Mouse (Mus musculus) bone marrow, adult 2 months (tissue): ENCODE measurements around the gene Eif3i. TPM values are rescaled to one million over a fixed set of nuclear protein-coding genes. Genes with fewer than 3 reads are reported as not detected.

Source experiments
- H3K27ac ChIP-seq: fragments of 200-500 bp; 2 replicates; pipeline ENCODE4 v1.5.1; 2012; ENCODE audit warnings: low read depth, mild to moderate bottlenecking, control low read depth, inconsistent platforms, low read length; ENCODE audit not compliant: control insufficient read depth, poor library complexity, insufficient read depth
- H3K4me1 ChIP-seq: fragments of 200-500 bp; 2 replicates; pipeline ENCODE4 v1.6.1; 2011; ENCODE audit warnings: low read length; ENCODE audit not compliant: control insufficient read depth, insufficient read depth
- H3K4me3 ChIP-seq: fragments of 200-500 bp; replicated peaks from 2 replicates; pipeline ENCODE3; 2011; ENCODE audit warnings: mild to moderate bottlenecking, low read depth, low read length, control low read depth; ENCODE audit not compliant: control insufficient read depth
- CTCF ChIP-seq: fragments of 200-500 bp; IDR thresholded peaks from 2 replicates; pipeline ENCODE4 v1.5.1; 2011; ENCODE audit warnings: low read length, control low read depth; ENCODE audit not compliant: control insufficient read depth, insufficient read depth
- POLR2A ChIP-seq: fragments of 200-500 bp; IDR thresholded peaks from 2 replicates; pipeline ENCODE4 v1.6.1; 2011; ENCODE audit warnings: low read depth, mild to moderate bottlenecking, control low read depth, low read length, borderline replicate concordance; ENCODE audit not compliant: control insufficient read depth
- WGBS: fragments of 180-500 bp; shearing (Covaris S2); methylation state at CpG from one replicate; pipeline ENCODE4 v1.1.7; 2018; 5-methylcytosine and 5-hydroxymethylcytosine counted together
- polyA plus RNA-seq: library from polyadenylated mRNA; stranded (reverse); fragments of >200 nt; gene quantifications from 2 replicates; pipeline ENCODE4 v1.2.4, GENCODE M21; 2011; ENCODE audit warnings: low replicate concordance; ENCODE audit not compliant: missing spikeins, insufficient read depth, insufficient read length

Gene Eif3i
- polyA plus RNA-seq, 1 experiment = 123 TPM

GRCm38 (mm10) chr4:129622120-129622802 is 21.8 kb upstream of the Eif3i start:
- TF ChIP-seq POLR2A = no peak
- TF ChIP-seq CTCF = no peak
- H3K4me3 ChIP-seq = no peak overlapping the region
- WGBS = 81% methylated on average over 11 of the region's 11 CpGs
- no peak overlapping the region for H3K27ac ChIP-seq
- peaks cover 5% of the 10 kb centered on the region; the same call in 1 of the 2 replicates for H3K4me1 ChIP-seq

DNA sequence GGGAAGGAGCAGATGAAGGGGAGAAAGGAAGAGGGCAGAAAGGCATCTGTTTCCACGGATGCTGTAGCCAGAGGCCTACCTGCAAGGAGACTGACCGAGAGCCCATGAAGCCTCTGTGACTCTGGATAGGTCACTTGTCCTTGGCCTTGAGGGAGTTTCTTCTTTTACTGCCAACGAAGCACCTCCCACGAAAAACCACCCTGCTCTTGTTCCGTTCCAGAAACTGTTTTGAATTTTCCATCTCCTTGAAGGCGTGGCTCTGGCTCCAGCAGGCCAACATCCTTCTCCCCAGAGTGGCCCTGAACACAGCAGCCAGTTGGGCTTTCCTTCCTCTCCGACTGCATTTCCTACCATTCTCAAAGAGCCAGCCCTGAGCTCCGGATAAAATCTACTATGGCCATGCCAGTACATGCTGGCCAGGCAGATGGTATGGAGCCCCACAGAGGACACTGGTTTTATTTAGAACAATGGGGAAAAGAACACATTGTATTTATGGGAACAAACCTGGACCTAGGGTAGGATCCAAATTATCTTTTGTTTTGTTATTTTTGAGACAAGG is 20.9 kb upstream of the Eif3i start:
- TF ChIP-seq POLR2A (no peak), CTCF (no peak)
- WGBS = 79% methylated on average over 8 of the region's 8 CpGs
- Histone ChIP-seq H3K4me3 (no peak overlapping the region), H3K27ac (no peak overlapping the region), H3K4me1 (peaks cover 5% of the 10 kb centered on the region; the same call in 1 of the 2 replicates)

DNA sequence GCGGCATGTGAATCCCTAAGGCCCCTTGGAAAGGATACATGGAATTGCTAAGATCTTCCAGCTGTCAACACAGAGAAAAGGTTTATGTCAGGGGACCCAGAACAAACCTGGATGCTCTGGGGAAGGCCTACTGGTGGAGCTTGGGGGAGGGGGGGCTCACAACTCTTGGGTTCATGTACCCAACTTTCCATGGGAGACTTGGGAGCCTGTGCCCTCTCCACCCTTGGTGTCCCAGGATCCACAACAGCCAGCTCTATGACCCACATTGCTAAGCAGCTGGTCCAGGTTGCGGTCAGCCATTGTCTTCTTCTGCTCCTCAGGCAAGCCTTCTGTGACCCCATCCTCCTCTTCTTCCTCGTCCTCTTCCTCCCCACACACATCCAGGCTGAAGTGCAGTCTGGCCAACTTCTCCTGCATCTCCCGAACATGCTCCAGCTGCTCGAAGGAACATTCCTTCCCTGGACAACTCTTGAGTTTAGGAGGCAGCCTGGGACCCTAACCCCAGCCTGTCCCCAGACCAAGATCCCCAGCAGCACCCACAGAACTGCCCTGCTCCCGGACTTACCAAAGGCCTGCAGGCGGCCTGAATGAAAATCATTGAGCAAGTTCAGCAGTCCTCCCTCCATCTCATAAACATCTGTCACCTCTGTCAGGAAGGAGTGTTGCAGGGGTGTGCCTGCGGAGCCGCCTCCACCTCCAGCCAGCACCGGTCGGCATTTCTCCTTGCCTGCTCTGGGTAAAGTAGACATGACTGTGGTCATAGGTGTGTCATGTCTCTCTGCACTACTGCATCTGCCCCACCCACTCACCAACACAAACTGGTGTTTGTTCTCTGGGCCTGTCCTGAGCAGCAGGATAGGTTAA is 20.2 kb upstream of the Eif3i start:
- Histone ChIP-seq H3K4me1 (peaks cover 5% of the 10 kb centered on the region; the same call in 1 of the 2 replicates), H3K27ac (no peak overlapping the region), H3K4me3 (no peak overlapping the region)
- 83% methylated on average over 11 of the region's 11 CpGs for WGBS
- TF ChIP-seq POLR2A = no peak
- TF ChIP-seq CTCF = no peak

DNA sequence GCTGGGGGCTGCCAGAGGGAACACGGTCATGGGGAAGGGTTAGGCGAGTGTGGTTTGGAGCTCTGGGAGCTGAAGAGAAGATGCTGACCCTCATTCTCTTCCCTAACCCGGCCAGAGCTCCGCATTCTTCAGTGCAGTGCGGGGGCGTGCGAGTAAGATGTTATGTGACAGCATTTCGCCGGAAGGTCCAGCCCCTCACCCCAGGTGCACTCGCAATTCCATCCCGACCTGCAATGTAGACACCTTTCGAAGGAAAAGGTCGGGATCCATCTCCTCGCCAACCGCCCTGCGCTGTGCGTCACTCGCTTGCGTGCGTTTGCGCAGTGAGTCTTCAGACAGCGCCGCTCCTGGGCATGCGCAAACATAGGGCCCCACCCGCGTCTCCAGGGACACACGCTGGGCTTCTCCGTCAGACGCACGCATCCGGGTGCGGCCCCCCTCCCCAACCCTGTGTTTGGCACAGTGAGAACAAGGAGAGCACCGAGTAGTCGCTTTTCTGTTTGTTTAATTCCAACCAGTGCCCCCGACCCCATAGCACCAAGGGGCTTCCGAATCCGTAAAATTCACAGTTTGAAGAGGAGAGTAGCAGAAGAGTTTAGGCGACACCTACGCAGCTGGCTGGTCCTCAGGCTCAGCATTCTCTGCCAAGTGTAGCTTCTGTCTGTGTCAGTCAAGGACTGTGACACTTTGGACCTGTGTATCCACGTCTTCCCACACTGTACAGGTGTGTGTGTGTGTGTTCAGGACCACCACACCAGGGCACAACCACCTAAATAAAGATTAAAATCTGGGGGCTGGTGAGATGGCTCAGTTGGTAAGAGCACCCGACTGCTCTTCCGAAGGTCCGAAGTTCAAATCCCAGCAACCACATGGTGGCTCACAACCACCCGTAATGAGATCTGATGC is 18.6 kb upstream of the Eif3i start, which contains the start of gene Iqcc:
Gene Iqcc, minus strand, starts transcription at position 314 of the 906 bp plus-strand sequence.
- H3K27ac ChIP-seq = peak within 1 kb of the TSS; percentile 73
- 3% methylated on average over 44 of the region's 44 CpGs for WGBS
- H3K4me3 ChIP-seq = peak within 1 kb of the TSS; percentile 78
- H3K4me1 ChIP-seq = peaks cover 5% of the 10 kb centered on the region; the same call in 1 of the 2 replicates
- TF ChIP-seq CTCF (peak; percentile 4; the same call in 1 of the 2 replicates), POLR2A (peak; percentile 96; the same call in 1 of the 2 replicates)

DNA sequence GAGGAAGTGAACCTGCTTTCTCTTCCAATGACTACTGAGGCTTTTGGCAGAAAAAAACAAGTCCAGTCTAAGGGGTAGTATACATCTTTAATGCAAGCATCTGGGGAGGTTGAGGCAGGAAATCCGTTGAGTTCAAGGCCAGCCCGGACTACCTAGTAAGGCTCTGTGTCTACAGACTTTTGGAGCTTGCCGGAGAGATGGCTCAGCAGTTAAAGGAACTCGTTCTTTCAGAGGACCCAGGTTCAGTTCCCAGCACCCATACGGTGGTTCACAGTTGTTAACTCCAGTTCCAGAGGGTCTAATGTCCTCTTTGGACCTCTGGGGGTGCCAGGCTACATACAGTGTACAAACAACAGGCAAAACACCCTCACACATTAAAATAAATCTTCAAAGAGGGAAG is 17.6 kb upstream of the Eif3i start:
- Histone ChIP-seq H3K4me1 (peaks cover 5% of the 10 kb centered on the region; the same call in 1 of the 2 replicates), H3K4me3 (no peak overlapping the region), H3K27ac (no peak overlapping the region)
- WGBS = 92% methylated on average over 5 of the region's 5 CpGs
- no peak for TF ChIP-seq POLR2A
- TF ChIP-seq CTCF = no peak

GRCm38 (mm10) chr4:129617121-129617641 is 16.7 kb upstream of the Eif3i start:
- 90% methylated on average over 7 of the region's 7 CpGs for WGBS
- H3K4me3 ChIP-seq = no peak overlapping the region
- no peak overlapping the region for H3K27ac ChIP-seq
- no peak for TF ChIP-seq CTCF
- TF ChIP-seq POLR2A = no peak
- H3K4me1 ChIP-seq = peaks cover 1% of the 10 kb centered on the region; the same call in 1 of the 2 replicates

- no peak for TF ChIP-seq CTCF
- TF ChIP-seq POLR2A = no peak
- Histone ChIP-seq H3K4me1 (peaks cover 1% of the 10 kb centered on the region; the same call in 1 of the 2 replicates), H3K4me3 (no peak overlapping the region), H3K27ac (no peak overlapping the region)
- WGBS = 95% methylated on average over 3 of the region's 3 CpGs
These were observed 16.2 kb upstream of the Eif3i start for GRCm38 (mm10) chr4:129616631-129617030.
